Mouse (Mus musculus): ENCODE measurements around the gene Gm5475.

DNA sequence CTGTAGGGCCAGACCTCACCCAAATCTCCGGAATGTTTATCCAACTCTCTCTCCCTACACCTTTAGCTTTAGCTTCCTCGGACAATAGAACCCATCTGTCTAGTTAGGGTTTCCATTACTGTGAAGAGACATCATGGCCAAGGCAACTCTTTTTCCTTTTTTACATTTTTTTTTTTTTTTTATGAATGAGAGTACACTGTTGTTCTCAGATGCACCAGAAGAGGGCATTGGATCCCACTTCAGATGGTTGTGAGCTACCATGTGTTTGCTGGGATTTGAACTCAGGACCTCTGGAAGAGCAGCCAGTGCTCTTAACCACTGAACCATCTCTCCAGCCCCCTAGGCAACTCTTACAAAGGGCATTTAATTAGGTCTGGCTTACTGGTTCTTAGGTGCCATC, 43.5 kb downstream of the Gm5475 start:
- TF ChIP-seq CTCF (conservative IDR thresholded peaks at IDR 0.05; ENCODE audit: low read length) (no peak), NANOG (IDR thresholded peaks at IDR 0.05; ENCODE audit: borderline replicate concordance, low read length) (no peak)

All from E14TG2a.4 (cell line).